Mouse (Mus musculus) CD8-positive naive resting alpha-beta T cell, adult 2 months (primary cell): ENCODE measurements at regions not wholly inside any gene's neighbourhood (a gene's known extent, or its start where the extent isn't known, plus 50 kb on each side); places are given as distances from the start of the nearest gene placed in this dataset.

Experiments
- DNase-seq, 2 experiments: peaks; one replicate each; pipeline ENCODE4 v3.0.0; 2022; ENCODE audit warnings: low read depth in 2 of 2, low spot score in 2 of 2

GRCm38 (mm10) chr16:18683556-18683955 lies 53.8 kb upstream of the Sept5 start:
- no peak for DNase-seq

- DNase-seq, result no peak
Measured at GRCm38 (mm10) chr16:18686044-18686761, 56.4 kb upstream of the Sept5 start.

GRCm38 (mm10) chr16:18686916-18687315 lies 57.2 kb upstream of the Sept5 start:
- no peak for DNase-seq

GRCm38 (mm10) chr16:18687367-18687766 lies 57.6 kb upstream of the Sept5 start:
- DNase-seq, result peak in 1 of 2 experiments; percentile 20

GRCm38 (mm10) chr16:18695596-18695995 lies 65.8 kb upstream of the Sept5 start:
- no peak for DNase-seq

GRCm38 (mm10) chr16:18696074-18696819 lies 66.5 kb upstream of the Sept5 start:
- peak; percentile 36 to 60 for DNase-seq

GRCm38 (mm10) chr16:18696820-18697168 lies 67.0 kb upstream of the Sept5 start:
- no peak for DNase-seq

- no peak for DNase-seq
Measured at GRCm38 (mm10) chr16:18704126-18704525, 72.5 kb upstream of the Cldn5 start.

GRCm38 (mm10) chr16:18705028-18705648 lies 71.5 kb upstream of the Cldn5 start:
- DNase-seq, result no peak

- DNase-seq, result no peak
Measured at GRCm38 (mm10) chr16:18711637-18712125, 65.0 kb upstream of the Cldn5 start.

GRCm38 (mm10) chr16:18713017-18713416 lies 63.6 kb upstream of the Cldn5 start:
- DNase-seq, result no peak

GRCm38 (mm10) chr16:18715381-18715780 lies 61.3 kb upstream of the Cldn5 start:
- no peak for DNase-seq

GRCm38 (mm10) chr16:18718040-18718439 lies 58.6 kb upstream of the Cldn5 start:
- no peak for DNase-seq

GRCm38 (mm10) chr16:18720433-18721233 lies 56.0 kb upstream of the Cldn5 start:
- DNase-seq, result no peak

- DNase-seq, result no peak
Measured at GRCm38 (mm10) chr16:18723186-18723843, 53.3 kb upstream of the Cldn5 start.

GRCm38 (mm10) chr16:18723874-18724273 lies 52.8 kb upstream of the Cldn5 start:
- no peak for DNase-seq

- DNase-seq, result no peak
Measured at GRCm38 (mm10) chr16:18724706-18725105, 51.9 kb upstream of the Cldn5 start.
